Mouse (Mus musculus): ENCODE measurements around the gene Ube4a.

DNA sequence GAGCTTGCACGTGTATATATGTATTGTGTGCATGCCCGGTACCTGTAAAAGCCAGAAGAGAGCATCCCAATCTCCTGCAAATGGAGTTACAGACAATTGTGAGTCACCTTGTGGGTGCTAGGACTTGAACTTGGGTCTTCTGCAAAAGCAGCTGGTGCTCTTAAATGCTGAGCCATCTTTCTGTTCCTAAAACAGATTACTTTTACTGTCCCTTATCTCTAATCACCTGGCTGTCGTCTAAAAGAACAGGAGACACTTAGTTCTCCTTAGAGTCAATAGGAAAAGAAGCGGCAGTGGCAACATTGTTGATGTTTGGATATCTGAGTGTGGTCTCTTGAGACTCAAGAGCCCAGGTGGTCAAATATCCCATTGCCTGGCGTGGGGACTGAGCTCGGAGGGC lies 12.4 kb upstream of the Ube4a start:
- TF ChIP-seq CTCF (IDR thresholded peaks at IDR 0.05; ENCODE audit: extremely low read depth, insufficient read depth, low read length) (no peak), POLR2A (IDR thresholded peaks at IDR 0.05; ENCODE audit: extremely low read depth, insufficient read depth, low read length) (no peak)
